Mouse (Mus musculus) liver, embryonic 15.5 days (tissue): ENCODE measurements around the gene Atxn7l3b. TPM values are rescaled to one million over a fixed set of nuclear protein-coding genes. Genes with fewer than 3 reads are reported as not detected.

Experiments used
- ATAC-seq: fragments of 200-750 bp; cut with Nextera tagmentation; 2 replicates; pipeline ENCODE4 v1.8.0; 2017; ENCODE audit warnings: moderate number of reproducible peaks, mild to moderate bottlenecking, moderate library complexity; ENCODE audit not compliant: insufficient read depth
- H3K27ac ChIP-seq: fragments of 300-500 bp; sonication (generic); replicated peaks from 2 replicates; pipeline ENCODE4 v1.5.1; 2015; ENCODE audit warnings: mild to moderate bottlenecking, inconsistent platforms
- H3K27me3 ChIP-seq: fragments of 300-500 bp; sonication (generic); 2 replicates; pipeline ENCODE4 v1.6.1; 2015; ENCODE audit warnings: mild to moderate bottlenecking, inconsistent platforms
- H3K36me3 ChIP-seq: fragments of 300-500 bp; sonication (generic); replicated peaks from 2 replicates; pipeline ENCODE4 v1.6.1; 2015; ENCODE audit warnings: moderate library complexity, mild to moderate bottlenecking, inconsistent platforms
- H3K4me1 ChIP-seq: fragments of 300-500 bp; sonication (generic); replicated peaks from 2 replicates; pipeline ENCODE4 v1.6.1; 2015; ENCODE audit warnings: inconsistent platforms
- H3K4me2 ChIP-seq: fragments of 300-500 bp; sonication (generic); 2 replicates; pipeline ENCODE4 v1.6.1; 2015; ENCODE audit warnings: moderate library complexity, mild to moderate bottlenecking, inconsistent platforms
- H3K4me3 ChIP-seq: fragments of 300-500 bp; sonication (generic); replicated peaks from 2 replicates; pipeline ENCODE4 v1.5.1; 2015; ENCODE audit warnings: mild to moderate bottlenecking, inconsistent platforms
- H3K9ac ChIP-seq: fragments of 300-500 bp; sonication (generic); 2 replicates; pipeline ENCODE4 v1.6.1; 2015; ENCODE audit warnings: moderate library complexity, mild to moderate bottlenecking, inconsistent platforms
- H3K9me3 ChIP-seq: fragments of 300-500 bp; sonication (generic); replicated peaks from 2 replicates; pipeline ENCODE4 v1.6.1; 2016; ENCODE audit warnings: inconsistent platforms
- WGBS: fragments of 180-500 bp; shearing (Covaris S2); methylation state at CpG from one replicate; pipeline ENCODE4 v1.1.7; 2015; ENCODE audit warnings: mixed read lengths; ENCODE audit not compliant: insufficient replicate concordance; 5-methylcytosine and 5-hydroxymethylcytosine counted together
- polyA plus RNA-seq: library from polyadenylated mRNA; unstranded; fragments of >200 nt; fragmentation: Nextera tagmentation; extraction: Ambion mirVana; gene quantifications from 2 replicates; pipeline ENCODE4 v1.2.1, GENCODE M21; 2015

The Atxn7l3b gene
- polyA plus RNA-seq, 1 experiment from 2014 or later: 51.7 TPM

DNA sequence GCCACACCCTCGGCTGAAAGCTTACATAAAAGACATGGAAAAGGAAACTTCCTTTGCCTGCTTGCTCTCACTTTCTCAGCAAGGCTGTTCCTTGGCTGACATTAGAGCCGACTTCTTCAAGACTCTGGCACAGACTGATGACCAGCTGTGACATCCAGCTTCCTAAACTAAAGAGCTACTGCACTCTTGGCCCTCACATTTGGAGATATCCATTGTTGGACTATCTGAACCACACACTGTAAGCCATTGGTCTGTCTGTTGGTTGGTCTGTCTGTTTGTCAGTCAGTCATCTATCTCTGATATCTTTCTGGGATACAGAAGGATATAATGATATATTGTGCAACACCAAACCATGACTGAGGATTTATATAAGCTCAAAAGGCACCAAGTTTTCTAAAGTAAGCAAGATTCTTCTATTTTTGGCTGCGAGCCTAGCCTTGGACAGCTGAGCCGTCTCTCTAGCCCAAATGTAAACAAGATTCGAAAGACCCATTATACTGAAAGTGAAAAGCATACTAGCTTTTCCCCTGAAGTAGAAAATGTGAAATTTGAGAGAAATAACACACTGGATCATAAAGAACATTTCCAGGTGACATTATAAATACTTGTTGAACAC lies 12.1 kb downstream of the Atxn7l3b start:
- no peaks in the 10 kb centered on the region for H3K4me1 ChIP-seq
- no peak overlapping the region for H3K4me2 ChIP-seq
- no peak for ATAC-seq
- no peaks in the 10 kb centered on the region for H3K9me3 ChIP-seq
- no peaks in the 10 kb centered on the region for H3K36me3 ChIP-seq
- 50% methylated on average over 5 of the region's 5 CpGs for WGBS
- H3K27ac ChIP-seq: no peak overlapping the region
- H3K9ac ChIP-seq: no peak overlapping the region
- H3K27me3 ChIP-seq: no peaks in the 10 kb centered on the region
- H3K4me3 ChIP-seq: no peak overlapping the region

DNA sequence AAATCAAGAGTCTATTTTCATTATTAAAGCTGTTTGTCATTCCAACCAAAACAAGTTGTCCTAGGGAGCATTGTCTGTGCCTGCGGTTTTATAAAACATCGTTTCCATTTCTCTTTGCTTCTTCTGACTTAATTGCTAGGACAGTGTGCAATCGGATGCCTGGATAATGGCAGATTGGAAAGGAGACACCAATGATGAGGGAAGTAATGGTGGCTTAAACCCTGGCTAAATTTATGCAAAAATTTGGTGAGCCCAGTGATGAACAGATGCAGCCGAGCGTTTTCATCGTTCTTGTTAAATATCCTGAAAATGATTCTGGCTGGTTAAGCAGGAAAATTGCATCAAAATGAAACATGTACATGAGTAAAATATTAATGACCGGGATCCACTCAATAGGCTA lies 28.6 kb downstream of the Atxn7l3b start:
- 73% methylated on average over 7 of the region's 7 CpGs for WGBS
- Histone ChIP-seq H3K27ac (no peak overlapping the region), H3K4me2 (no peak overlapping the region), H3K9me3 (no peaks in the 10 kb centered on the region), H3K9ac (no peak overlapping the region), H3K4me1 (no peaks in the 10 kb centered on the region), H3K4me3 (no peak overlapping the region), H3K27me3 (no peaks in the 10 kb centered on the region), H3K36me3 (no peaks in the 10 kb centered on the region)
- no peak for ATAC-seq

DNA sequence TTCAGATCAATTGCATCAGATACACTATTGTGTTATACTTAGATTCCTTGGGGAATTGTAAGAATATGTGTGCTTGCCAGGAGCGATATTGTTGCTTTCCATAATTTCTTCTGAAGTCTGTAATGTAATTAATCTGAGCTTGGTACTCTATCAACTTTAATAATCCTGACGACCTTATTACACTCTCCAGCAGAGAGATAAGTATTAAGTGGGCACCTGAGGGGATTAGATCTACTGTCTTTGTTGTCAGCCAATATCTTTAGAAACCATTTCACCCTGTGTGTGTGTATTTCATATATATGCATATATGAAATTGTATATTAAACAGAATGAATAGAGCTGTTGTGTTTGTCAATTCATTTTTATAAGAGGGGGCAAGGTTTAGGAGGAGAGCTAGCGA lies 29.0 kb downstream of the Atxn7l3b start:
- no peaks in the 10 kb centered on the region for H3K36me3 ChIP-seq
- H3K9ac ChIP-seq: no peak overlapping the region
- H3K27me3 ChIP-seq: no peaks in the 10 kb centered on the region
- no peak overlapping the region for H3K27ac ChIP-seq
- H3K4me2 ChIP-seq: no peak overlapping the region
- H3K9me3 ChIP-seq: no peaks in the 10 kb centered on the region
- H3K4me1 ChIP-seq: no peaks in the 10 kb centered on the region
- H3K4me3 ChIP-seq: no peak overlapping the region
- 53% methylated on average over 3 of the region's 3 CpGs for WGBS
- ATAC-seq: no peak

DNA sequence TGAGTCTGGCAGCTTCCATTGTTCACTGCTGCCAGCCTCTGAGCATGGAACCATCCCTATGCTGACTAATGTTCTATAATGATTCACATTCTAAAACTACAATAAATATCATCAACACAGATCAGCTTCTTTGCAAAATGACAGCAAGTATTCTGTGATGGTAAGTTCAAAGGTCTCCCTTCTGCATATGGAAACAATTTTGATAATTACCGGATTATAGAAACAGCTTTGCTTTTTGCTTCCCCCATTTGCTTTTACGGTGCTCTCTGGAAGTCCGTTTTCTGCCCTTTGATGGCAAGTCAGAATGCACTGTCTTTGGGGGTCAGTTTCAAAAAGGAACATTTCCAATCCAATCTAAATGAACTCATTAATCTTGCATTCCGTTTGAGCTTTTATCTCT lies 32.2 kb downstream of the Atxn7l3b start:
- no peak overlapping the region for H3K27ac ChIP-seq
- no peaks in the 10 kb centered on the region for H3K4me1 ChIP-seq
- no peak for ATAC-seq
- H3K9me3 ChIP-seq: no peaks in the 10 kb centered on the region
- H3K4me3 ChIP-seq: no peak overlapping the region
- no peak overlapping the region for H3K4me2 ChIP-seq
- no peaks in the 10 kb centered on the region for H3K36me3 ChIP-seq
- WGBS: 66% methylated on average over 4 of the region's 4 CpGs
- no peak overlapping the region for H3K9ac ChIP-seq
- H3K27me3 ChIP-seq: no peaks in the 10 kb centered on the region

DNA sequence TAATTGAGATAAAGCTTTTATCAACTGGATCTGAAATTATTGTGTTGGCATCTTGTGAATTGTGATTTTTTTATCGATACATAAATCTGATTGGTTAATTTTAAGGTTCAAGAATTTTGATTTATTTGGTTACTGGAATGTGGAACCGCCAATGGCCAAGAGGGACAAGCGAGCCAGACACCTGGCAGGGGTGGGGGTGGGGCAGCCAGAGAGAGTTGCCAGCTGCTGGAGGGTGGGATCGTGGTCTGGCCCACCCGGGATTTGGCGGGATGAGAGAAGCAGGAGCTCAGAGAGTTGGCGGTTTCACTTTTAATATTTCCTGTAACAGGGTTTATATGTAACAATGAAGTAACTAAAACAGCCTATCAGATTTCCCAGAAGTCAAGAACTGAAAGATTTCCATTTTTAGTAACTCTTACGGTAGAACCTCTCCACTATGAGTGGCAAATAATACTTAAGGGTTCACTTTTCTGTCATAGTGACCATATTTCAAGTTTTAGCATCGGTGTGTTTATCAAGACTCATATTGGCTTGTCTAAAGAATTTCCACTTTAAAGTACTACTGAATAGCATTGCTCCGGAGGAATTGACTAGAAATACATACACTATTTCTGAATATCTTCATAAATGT lies 35.1 kb downstream of the Atxn7l3b start:
- Histone ChIP-seq H3K4me2 (no peak overlapping the region), H3K9ac (no peak overlapping the region), H3K36me3 (no peaks in the 10 kb centered on the region), H3K27ac (no peak overlapping the region), H3K4me1 (no peaks in the 10 kb centered on the region), H3K27me3 (no peaks in the 10 kb centered on the region), H3K4me3 (no peak overlapping the region), H3K9me3 (no peaks in the 10 kb centered on the region)
- 63% methylated on average over 10 of the region's 10 CpGs for WGBS
- no peak for ATAC-seq

DNA sequence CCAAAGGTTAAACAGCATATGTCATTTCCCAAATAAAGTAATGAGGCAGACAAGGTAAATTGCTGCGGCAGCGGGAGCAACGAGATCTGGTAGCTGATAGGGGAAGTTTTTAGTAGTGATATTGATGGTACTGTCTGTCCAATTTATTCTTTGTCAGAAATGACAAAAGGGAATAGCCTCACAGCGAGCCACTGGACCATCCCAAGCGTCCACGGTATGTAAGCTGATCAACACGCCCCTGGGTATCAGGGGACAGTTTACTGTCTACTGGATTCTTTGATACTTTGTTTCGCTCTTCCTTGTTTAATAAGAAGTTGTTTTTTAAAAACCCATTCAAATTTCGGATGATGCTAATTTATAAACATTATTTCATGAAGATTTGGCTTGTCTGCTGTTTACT lies 44.7 kb downstream of the Atxn7l3b start:
- no peak overlapping the region for H3K4me2 ChIP-seq
- ATAC-seq: no peak
- H3K9ac ChIP-seq: no peak overlapping the region
- no peaks in the 10 kb centered on the region for H3K9me3 ChIP-seq
- H3K27ac ChIP-seq: no peak overlapping the region
- H3K27me3 ChIP-seq: no peaks in the 10 kb centered on the region
- no peak overlapping the region for H3K4me3 ChIP-seq
- 69% methylated on average over 9 of the region's 9 CpGs for WGBS
- no peaks in the 10 kb centered on the region for H3K36me3 ChIP-seq
- H3K4me1 ChIP-seq: no peaks in the 10 kb centered on the region

DNA sequence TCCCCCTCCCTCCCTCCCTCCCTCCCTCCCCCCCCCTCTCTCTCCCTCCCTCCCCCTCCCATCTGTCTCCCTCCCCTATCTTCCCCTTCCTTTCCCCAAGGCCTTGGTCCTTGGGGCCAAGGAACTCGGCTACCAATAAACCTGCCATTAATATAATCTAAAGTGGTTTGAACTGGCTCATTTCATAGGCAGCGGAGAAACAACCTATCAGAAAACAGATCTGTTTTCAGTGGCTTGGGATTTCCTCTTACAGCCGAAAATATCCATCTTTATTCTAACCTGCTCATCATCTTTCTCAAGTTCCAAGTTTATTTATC lies 45.2 kb downstream of the Atxn7l3b start:
- no peak for ATAC-seq

DNA sequence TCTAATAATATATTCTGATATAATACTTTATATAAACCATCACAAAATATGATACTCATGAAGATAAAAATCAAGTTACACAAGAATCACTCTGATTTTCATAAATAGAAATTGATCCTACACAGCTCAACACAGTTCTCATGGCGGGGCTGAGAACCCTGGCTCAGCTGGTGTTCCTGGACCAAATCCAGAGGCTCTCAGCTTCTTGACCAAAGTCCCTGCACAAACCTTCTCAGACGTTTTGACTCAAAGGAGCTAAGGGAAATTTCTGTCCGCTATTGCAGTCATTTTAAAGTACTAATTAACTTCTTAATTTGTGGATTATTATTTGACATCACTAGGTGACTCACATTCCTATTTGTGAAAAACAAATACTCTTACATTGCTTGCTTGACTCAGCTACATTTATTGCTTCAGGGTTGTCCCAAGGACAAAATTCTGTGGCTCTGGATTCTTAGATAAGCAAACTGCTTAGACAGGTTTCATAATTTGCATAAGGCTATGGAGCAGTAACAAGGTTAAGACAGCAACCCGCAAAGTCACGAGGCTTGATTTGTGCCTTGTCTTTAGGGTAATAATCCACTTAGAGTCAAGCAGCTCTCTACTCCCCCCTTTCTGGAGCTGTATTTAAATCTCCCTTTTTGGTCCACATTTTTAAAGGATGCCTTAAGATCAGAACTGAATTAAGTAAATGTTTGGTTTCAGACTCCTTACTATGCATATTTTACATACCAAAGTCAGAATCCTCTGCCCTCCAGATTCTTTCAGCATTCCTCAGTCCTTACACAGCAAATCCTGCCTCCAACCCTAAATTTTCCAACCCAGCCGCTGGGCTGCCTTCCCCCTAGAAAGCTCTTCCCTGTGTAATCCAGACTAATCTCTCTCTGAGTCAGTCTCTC lies 45.8 kb downstream of the Atxn7l3b start:
- Histone ChIP-seq H3K27ac (no peak overlapping the region), H3K4me2 (no peak overlapping the region), H3K9ac (no peak overlapping the region), H3K9me3 (no peaks in the 10 kb centered on the region), H3K36me3 (no peaks in the 10 kb centered on the region), H3K4me3 (no peak overlapping the region), H3K4me1 (no peaks in the 10 kb centered on the region), H3K27me3 (no peaks in the 10 kb centered on the region)
- ATAC-seq: no peak
- 42% methylated on average over 6 of the region's 6 CpGs for WGBS

More for the DNA sequence above, 45.2 kb downstream of the Atxn7l3b start:
- Histone ChIP-seq H3K9me3 (no peaks in the 10 kb centered on the region), H3K36me3 (no peaks in the 10 kb centered on the region), H3K4me3 (no peak overlapping the region), H3K27ac (no peak overlapping the region), H3K27me3 (no peaks in the 10 kb centered on the region), H3K4me2 (no peak overlapping the region), H3K4me1 (no peaks in the 10 kb centered on the region), H3K9ac (no peak overlapping the region)
- WGBS: 38% methylated on average over 3 of the region's 3 CpGs

DNA sequence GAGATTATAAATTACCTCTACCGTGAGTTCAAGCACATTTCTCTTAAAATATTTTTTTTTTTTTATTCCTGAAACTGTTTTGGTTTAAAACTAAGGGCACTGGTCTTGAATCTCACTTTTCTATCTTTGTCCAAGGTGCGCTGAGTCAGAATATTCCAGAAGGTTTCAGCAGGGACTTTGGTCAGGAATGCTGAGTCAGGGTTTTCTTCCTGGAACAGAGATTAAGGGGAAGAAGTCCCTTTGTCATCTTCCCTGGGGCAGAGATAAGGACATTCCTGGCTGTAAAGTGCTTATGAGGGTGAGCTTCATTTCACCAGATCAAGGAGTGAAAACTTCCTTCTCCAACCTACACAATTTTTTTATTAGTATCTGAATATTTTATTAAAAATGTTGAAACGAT lies 46.7 kb downstream of the Atxn7l3b start:
- Histone ChIP-seq H3K4me2 (no peak overlapping the region), H3K4me3 (no peak overlapping the region), H3K4me1 (no peaks in the 10 kb centered on the region), H3K27ac (no peak overlapping the region), H3K36me3 (no peaks in the 10 kb centered on the region), H3K27me3 (no peaks in the 10 kb centered on the region), H3K9ac (no peak overlapping the region), H3K9me3 (no peaks in the 10 kb centered on the region)
- WGBS: 67% methylated on average over 3 of the region's 3 CpGs
- no peak for ATAC-seq

DNA sequence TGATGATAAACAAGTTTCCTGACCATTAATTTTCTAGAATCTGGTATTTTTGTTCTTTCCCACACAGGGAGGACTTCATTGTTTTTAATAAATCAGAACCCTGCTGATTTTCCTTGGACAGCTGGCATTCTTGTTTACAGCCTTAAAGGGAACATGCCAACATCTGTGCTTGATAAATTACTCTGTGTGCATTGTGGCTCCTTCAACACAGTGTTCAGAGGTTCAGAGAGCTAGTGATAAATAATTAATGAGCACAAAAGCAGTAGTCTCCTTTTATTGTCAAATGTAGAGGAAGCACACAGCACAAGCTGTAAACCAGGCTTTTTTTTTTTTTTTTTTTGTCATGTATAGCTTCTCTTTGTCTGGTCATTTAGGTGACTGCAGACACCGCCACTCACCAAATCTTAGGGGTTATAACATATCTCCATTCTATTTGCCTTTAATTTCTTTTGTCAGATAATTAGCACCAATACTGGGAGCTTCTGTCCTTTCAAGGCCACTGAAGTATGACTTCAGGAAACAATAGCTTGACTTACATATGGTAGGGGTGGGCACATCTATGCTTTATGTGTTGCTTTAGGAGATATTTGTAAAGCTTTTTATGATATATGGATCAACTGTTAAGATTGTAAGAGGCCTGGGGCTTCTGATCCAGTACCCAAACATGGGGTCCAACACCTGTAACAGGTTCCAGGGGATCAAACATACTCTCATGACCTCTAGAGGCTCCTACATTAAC lies 52.0 kb downstream of the Atxn7l3b start:
- 69% methylated on average over 1 of the region's 1 CpGs for WGBS
- H3K36me3 ChIP-seq: no peaks in the 10 kb centered on the region
- H3K27ac ChIP-seq: no peak overlapping the region
- no peaks in the 10 kb centered on the region for H3K9me3 ChIP-seq
- no peaks in the 10 kb centered on the region for H3K27me3 ChIP-seq
- H3K4me1 ChIP-seq: no peaks in the 10 kb centered on the region
- H3K9ac ChIP-seq: no peak overlapping the region
- H3K4me3 ChIP-seq: no peak overlapping the region
- no peak overlapping the region for H3K4me2 ChIP-seq
- ATAC-seq: no peak
